Mouse (Mus musculus) skeletal muscle tissue, adult 2 months (tissue): Measurements from ENCODE around the gene Ero1lb.
A peak's percentile ranks its signal among the peaks of the same experiment; 100 is the strongest.

Experiments used
- DNase-seq: peaks from one replicate; pipeline ENCODE4 v3.0.0-alpha.2; 2012; ENCODE audit warnings: low read depth, low spot score

Ero1lb gene

GRCm38 (mm10) chr13:12565621-12566390 is at the start of gene Ero1lb:
Gene Ero1lb (plus strand): TSS chr13:12565874.
- peak; percentile 92 for DNase-seq

GRCm38 (mm10) chr13:12519371-12519770 is 46.3 kb upstream of the Ero1lb start:
- no peak for DNase-seq

GRCm38 (mm10) chr13:12519955-12520584 is 45.6 kb upstream of the Ero1lb start, which contains the start of gene Edaradd:
Gene Edaradd (minus strand): TSS chr13:12520438.
- no peak for DNase-seq

GRCm38 (mm10) chr13:12522346-12522745 is 43.3 kb upstream of the Ero1lb start:
- DNase-seq, result no peak

GRCm38 (mm10) chr13:12525678-12526077 is 40.0 kb upstream of the Ero1lb start:
- DNase-seq, result no peak

GRCm38 (mm10) chr13:12534628-12535027 is 31.0 kb upstream of the Ero1lb start:
- no peak for DNase-seq

GRCm38 (mm10) chr13:12537971-12538370 is 27.7 kb upstream of the Ero1lb start:
- no peak for DNase-seq

GRCm38 (mm10) chr13:12539716-12540115 is 26.0 kb upstream of the Ero1lb start:
- DNase-seq, result no peak

GRCm38 (mm10) chr13:12540119-12540518 is 25.6 kb upstream of the Ero1lb start:
- no peak for DNase-seq

GRCm38 (mm10) chr13:12542006-12542981 is 23.4 kb upstream of the Ero1lb start:
- DNase-seq, result no peak

GRCm38 (mm10) chr13:12543246-12543645 is 22.4 kb upstream of the Ero1lb start:
- DNase-seq, result no peak

GRCm38 (mm10) chr13:12543880-12544568 is 21.6 kb upstream of the Ero1lb start:
- DNase-seq, result no peak

GRCm38 (mm10) chr13:12554211-12554610 is 11.5 kb upstream of the Ero1lb start:
- no peak for DNase-seq

GRCm38 (mm10) chr13:12559044-12559443 is 6.6 kb upstream of the Ero1lb start:
- no peak for DNase-seq

GRCm38 (mm10) chr13:12559462-12560120 is 6.1 kb upstream of the Ero1lb start:
- DNase-seq, result no peak

GRCm38 (mm10) chr13:12561729-12562128 is 3.9 kb upstream of the Ero1lb start:
- DNase-seq, result no peak

- no peak for DNase-seq
These were observed 3.4 kb upstream of the Ero1lb start for GRCm38 (mm10) chr13:12562256-12562655.

- DNase-seq, result no peak
These were observed 2.3 kb downstream of the Ero1lb start for GRCm38 (mm10) chr13:12567936-12568335.

- DNase-seq, result no peak
These were observed 3.2 kb downstream of the Ero1lb start for GRCm38 (mm10) chr13:12568597-12569469.

- no peak for DNase-seq
These were observed 4.1 kb downstream of the Ero1lb start for GRCm38 (mm10) chr13:12569741-12570140.
